Mouse (Mus musculus): ENCODE data around the gene Gcfc2. TPM values are rescaled to one million over a fixed set of nuclear protein-coding genes. Genes with fewer than 3 reads are reported as not detected.

Gene Gcfc2
- 2.5 and 5.5 TPM in 2 replicates for polyA plus RNA-seq (2012; rRNA removed; ENCODE audit: low replicate concordance)

GRCm38 (mm10) chr6:81923523-81924142 lies at the start of gene Gcfc2:
Gcfc2 (plus strand) TSS chr6:81923669.

GRCm38 (mm10) chr6:81965296-81966067 lies 42.0 kb downstream of the Gcfc2 start, which contains the start of gene Mrpl19:
Mrpl19 (minus strand) TSS chr6:81965958.

Other genes starting within 250 kb of the Gcfc2 start
- gene Mrpl19, start 42.3 kb downstream of the Gcfc2 start, polyA plus RNA-seq (2012; rRNA removed; ENCODE audit: low replicate concordance): 3.3 and 5.1 TPM in 2 replicates
- 2.2 and 7.3 TPM in 2 replicates for gene Eva1a, start 117.4 kb downstream of the Gcfc2 start, polyA plus RNA-seq (2012; rRNA removed; ENCODE audit: low replicate concordance)